Mouse (Mus musculus) E14TG2a.4 (cell line): ENCODE measurements around the gene Clptm1l.

Source experiments
- H3K27me3 ChIP-seq: 2 replicates; pipeline ENCODE4 v1.6.1; 2014; ENCODE audit warnings: low read length, control low read depth; ENCODE audit not compliant: insufficient read depth
- H3K36me3 ChIP-seq: 2 replicates; pipeline ENCODE4 v1.6.1; 2014; ENCODE audit warnings: low read length, control low read depth; ENCODE audit not compliant: insufficient read depth
- H3K4me1 ChIP-seq: replicated peaks from 2 replicates; pipeline ENCODE4 v1.6.1; 2014; ENCODE audit warnings: low read depth, low read length, control low read depth
- H3K4me3 ChIP-seq: replicated peaks from 2 replicates; pipeline ENCODE4 v1.5.1; 2014; ENCODE audit warnings: mild to moderate bottlenecking, low read length
- H3K9me3 ChIP-seq: 2 replicates; pipeline ENCODE4 v1.6.1; 2014; ENCODE audit warnings: low read length, control low read depth
- CTCF ChIP-seq: conservative IDR thresholded peaks from 2 replicates; pipeline ENCODE4 v1.5.1; 2014; ENCODE audit warnings: low read length
- NANOG ChIP-seq: IDR thresholded peaks from 2 replicates; pipeline ENCODE4 v1.6.1; 2014; ENCODE audit warnings: borderline replicate concordance, low read length, mixed read lengths
- POU5F1 ChIP-seq: IDR thresholded peaks from 2 replicates; pipeline ENCODE4 v1.6.1; 2014; ENCODE audit warnings: low read length, borderline replicate concordance

The Clptm1l gene

GRCm38 (mm10) chr13:73641296-73641695, 37.5 kb downstream of the Clptm1l start:
- H3K36me3 ChIP-seq: peaks cover 68% of the 10 kb centered on the region
- H3K4me3 ChIP-seq: no peak overlapping the region
- TF ChIP-seq NANOG: no peak
- TF ChIP-seq CTCF: no peak
- no peak for TF ChIP-seq POU5F1
- H3K9me3 ChIP-seq: peaks cover 11% of the 10 kb centered on the region
- H3K4me1 ChIP-seq: no peaks in the 10 kb centered on the region
- H3K27me3 ChIP-seq: no peaks in the 10 kb centered on the region

GRCm38 (mm10) chr13:73646397-73647087, 42.7 kb downstream of the Clptm1l start:
- no peak for TF ChIP-seq POU5F1
- peak; percentile 68 for TF ChIP-seq CTCF
- TF ChIP-seq NANOG: no peak
- Histone ChIP-seq H3K27me3 (no peaks in the 10 kb centered on the region), H3K9me3 (peaks cover 11% of the 10 kb centered on the region), H3K4me1 (peaks cover 3% of the 10 kb centered on the region; the same call in 1 of the 2 replicates), H3K36me3 (peaks cover 63% of the 10 kb centered on the region), H3K4me3 (no peak overlapping the region)

GRCm38 (mm10) chr13:73653266-73653665, 49.5 kb downstream of the Clptm1l start:
- H3K36me3 ChIP-seq: peaks cover 12% of the 10 kb centered on the region
- TF ChIP-seq POU5F1 (no peak), CTCF (no peak), NANOG (no peak)
- H3K4me3 ChIP-seq: no peak overlapping the region
- no peaks in the 10 kb centered on the region for H3K27me3 ChIP-seq
- no peaks in the 10 kb centered on the region for H3K9me3 ChIP-seq
- H3K4me1 ChIP-seq: no peaks in the 10 kb centered on the region; the same call in 1 of the 2 replicates

GRCm38 (mm10) chr13:73654976-73655375, 51.2 kb downstream of the Clptm1l start:
- Histone ChIP-seq H3K4me3 (no peak overlapping the region), H3K9me3 (no peaks in the 10 kb centered on the region), H3K4me1 (no peaks in the 10 kb centered on the region; the same call in 1 of the 2 replicates), H3K27me3 (0 out of 2 replicates have a peak, but pooled peaks cover under 1% of the 10 kb centered on the region), H3K36me3 (no peaks in the 10 kb centered on the region)
- TF ChIP-seq POU5F1 (no peak), CTCF (no peak), NANOG (no peak)

GRCm38 (mm10) chr13:73658953-73659352, 55.1 kb downstream of the Clptm1l start:
- Histone ChIP-seq H3K27me3 (0 out of 2 replicates have a peak, but pooled peaks cover 2% of the 10 kb centered on the region), H3K4me1 (no peaks in the 10 kb centered on the region; the same call in 1 of the 2 replicates), H3K36me3 (no peaks in the 10 kb centered on the region), H3K9me3 (no peaks in the 10 kb centered on the region), H3K4me3 (no peak overlapping the region)
- TF ChIP-seq NANOG: no peak
- no peak for TF ChIP-seq CTCF
- no peak for TF ChIP-seq POU5F1

- TF ChIP-seq NANOG (no peak), CTCF (no peak), POU5F1 (no peak)
- Histone ChIP-seq H3K4me3 (no peak overlapping the region), H3K4me1 (no peaks in the 10 kb centered on the region; the same call in 1 of the 2 replicates), H3K9me3 (no peaks in the 10 kb centered on the region), H3K36me3 (no peaks in the 10 kb centered on the region), H3K27me3 (0 out of 2 replicates have a peak, but pooled peaks cover 2% of the 10 kb centered on the region)
These were observed 56.4 kb downstream of the Clptm1l start for GRCm38 (mm10) chr13:73660163-73660695.
